18 mouse cellular contexts compared by ENCODE assay signal in genomic region chr16:88203985-88204384, GRCm38 (mm10).
A peak's percentile ranks its signal among the peaks of the same experiment; 100 is the strongest.
DNase-seq lines count a peak whose midpoint lies in the region; ATAC-seq and TF ChIP-seq lines count a peak whose summit lies in the region.
"Had no signal": no experiment of that assay in that cellular context is flagged by ENCODE, and none has a peak within 500 bp of the region (broad histone marks: within the 10 kb centered on the region; RNA-seq: fewer than 3 reads in every experiment).

No protein-coding gene starts in this region.

- no peak overlapping the region for H3K9ac ChIP-seq in forebrain, embryonic 14.5 days (ENCODE audit: low read length)
- no peak overlapping the region for H3K9ac ChIP-seq in forebrain, embryonic 16.5 days (replicated peaks; ENCODE audit: low read depth, low read length)
- H3K9ac ChIP-seq in hindbrain, embryonic 15.5 days = no peak overlapping the region
- H3K9ac ChIP-seq in hindbrain, embryonic 11.5 days (ENCODE audit: low read depth, low read length) = no peak overlapping the region
- H3K9ac ChIP-seq in neural tube, embryonic 14.5 days (replicated peaks; ENCODE audit: low read depth, low read length) = no peak overlapping the region
- H3K9ac ChIP-seq: embryonic facial prominence, embryonic 12.5 days; embryonic facial prominence, embryonic 15.5 days; heart, embryonic 12.5 days; heart, embryonic 15.5 days had no signal

- no peaks in the 10 kb centered on the region for H3K9me3 ChIP-seq in forebrain, embryonic 14.5 days (replicated peaks; ENCODE audit: control insufficient read depth, low read length)
- no peaks in the 10 kb centered on the region for H3K9me3 ChIP-seq in forebrain, embryonic 16.5 days (ENCODE audit: control insufficient read depth, low read length)
- H3K9me3 ChIP-seq in hindbrain, embryonic 15.5 days = no peaks in the 10 kb centered on the region
- no peaks in the 10 kb centered on the region for H3K9me3 ChIP-seq in hindbrain, embryonic 11.5 days (ENCODE audit: control insufficient read depth, low read length)
- no peaks in the 10 kb centered on the region for H3K9me3 ChIP-seq in neural tube, embryonic 14.5 days (ENCODE audit: control insufficient read depth, low read length)
- H3K9me3 ChIP-seq: embryonic facial prominence, embryonic 12.5 days; embryonic facial prominence, embryonic 15.5 days; heart, embryonic 12.5 days; heart, embryonic 15.5 days; hindbrain, embryonic 10.5 days had no signal

- no peak for TF ChIP-seq CTCF in brain, embryonic 14.5 days (IDR thresholded peaks at IDR 0.05; ENCODE audit: borderline replicate concordance, extremely low read depth, insufficient read depth, insufficient read length)
- TF ChIP-seq CTCF in left cerebral cortex, adult 2 months (IDR thresholded peaks at IDR 0.05) = no peak

- H3K27ac ChIP-seq in forebrain, embryonic 14.5 days (ENCODE audit: low read depth, low read length) = no peak overlapping the region
- no peak overlapping the region for H3K27ac ChIP-seq in forebrain, embryonic 16.5 days (ENCODE audit: low read length)
- no peak overlapping the region for H3K27ac ChIP-seq in hindbrain, embryonic 15.5 days (replicated peaks)
- no peak overlapping the region for H3K27ac ChIP-seq in hindbrain, embryonic 11.5 days (ENCODE audit: low read depth, low read length)
- no peak overlapping the region for H3K27ac ChIP-seq in neural tube, embryonic 14.5 days (ENCODE audit: low read depth, low read length)
- H3K27ac ChIP-seq in left cerebral cortex, adult 2 months = no peak overlapping the region
- H3K27ac ChIP-seq: embryonic facial prominence, embryonic 12.5 days; embryonic facial prominence, embryonic 15.5 days; gastrocnemius, adult 2 months; heart, embryonic 15.5 days; hindbrain, embryonic 10.5 days; hindbrain, postnatal 0 days had no signal

- H3K27me3 ChIP-seq in forebrain, embryonic 14.5 days (replicated peaks; ENCODE audit: control insufficient read depth, insufficient read depth, low read length) = no peaks in the 10 kb centered on the region
- no peaks in the 10 kb centered on the region; the same call in 1 of the 2 replicates for H3K27me3 ChIP-seq in forebrain, embryonic 16.5 days (replicated peaks; ENCODE audit: control insufficient read depth, insufficient read depth, low read length)
- no peaks in the 10 kb centered on the region for H3K27me3 ChIP-seq in hindbrain, embryonic 15.5 days
- H3K27me3 ChIP-seq in hindbrain, embryonic 11.5 days (ENCODE audit: control insufficient read depth, insufficient read depth, low read length) = no peaks in the 10 kb centered on the region
- no peaks in the 10 kb centered on the region for H3K27me3 ChIP-seq in neural tube, embryonic 14.5 days (ENCODE audit: control insufficient read depth, insufficient read depth, low read length)
- H3K27me3 ChIP-seq: CH12.LX; embryonic facial prominence, embryonic 12.5 days; embryonic facial prominence, embryonic 15.5 days; heart, embryonic 12.5 days; heart, embryonic 15.5 days had no signal

- no peaks in the 10 kb centered on the region for H3K36me3 ChIP-seq in forebrain, embryonic 14.5 days (ENCODE audit: control insufficient read depth, insufficient read depth, low read length)
- H3K36me3 ChIP-seq in forebrain, embryonic 16.5 days (ENCODE audit: control insufficient read depth, insufficient read depth) = no peaks in the 10 kb centered on the region
- no peaks in the 10 kb centered on the region for H3K36me3 ChIP-seq in hindbrain, embryonic 15.5 days
- H3K36me3 ChIP-seq in hindbrain, embryonic 11.5 days (ENCODE audit: control insufficient read depth, insufficient read depth, low read length) = no peaks in the 10 kb centered on the region
- H3K36me3 ChIP-seq in neural tube, embryonic 14.5 days (ENCODE audit: control insufficient read depth, insufficient read depth, low read length) = no peaks in the 10 kb centered on the region
- H3K36me3 ChIP-seq: embryonic facial prominence, embryonic 12.5 days; embryonic facial prominence, embryonic 15.5 days; G1E; heart, embryonic 12.5 days; heart, embryonic 15.5 days; hindbrain, embryonic 10.5 days had no signal

- H3K4me2 ChIP-seq in forebrain, embryonic 14.5 days (ENCODE audit: low read length) = no peak overlapping the region
- H3K4me2 ChIP-seq in forebrain, embryonic 16.5 days (ENCODE audit: low read length) = no peak overlapping the region
- H3K4me2 ChIP-seq in hindbrain, embryonic 15.5 days = no peak overlapping the region
- H3K4me2 ChIP-seq in hindbrain, embryonic 11.5 days (replicated peaks; ENCODE audit: low read depth, low read length) = no peak overlapping the region
- H3K4me2 ChIP-seq in neural tube, embryonic 14.5 days (ENCODE audit: low read depth, low read length) = no peak overlapping the region
- H3K4me2 ChIP-seq: embryonic facial prominence, embryonic 12.5 days; embryonic facial prominence, embryonic 15.5 days; heart, embryonic 12.5 days; heart, embryonic 15.5 days had no signal

- no peaks in the 10 kb centered on the region for H3K4me1 ChIP-seq in forebrain, embryonic 14.5 days (ENCODE audit: control insufficient read depth, insufficient read depth, low read length)
- H3K4me1 ChIP-seq in forebrain, embryonic 16.5 days (replicated peaks; ENCODE audit: control insufficient read depth, insufficient read depth, low read length) = no peaks in the 10 kb centered on the region
- no peaks in the 10 kb centered on the region for H3K4me1 ChIP-seq in hindbrain, embryonic 15.5 days (replicated peaks)
- no peaks in the 10 kb centered on the region for H3K4me1 ChIP-seq in hindbrain, embryonic 11.5 days (replicated peaks; ENCODE audit: control insufficient read depth, insufficient read depth, low read length)
- no peaks in the 10 kb centered on the region for H3K4me1 ChIP-seq in neural tube, embryonic 14.5 days (ENCODE audit: control insufficient read depth, insufficient read depth, low read length)
- H3K4me1 ChIP-seq: embryonic facial prominence, embryonic 12.5 days; embryonic facial prominence, embryonic 15.5 days; heart, embryonic 12.5 days; heart, embryonic 15.5 days; hindbrain, embryonic 10.5 days had no signal

- intact Hi-C loops in left cerebral cortex, adult 2 months (cut with DNase I) = loop anchor here (1.0 to 10.0 kb wide), 2 partner anchors 363 to 689 kb away; no protein-coding TSS in a partner anchor

- H3K4me3 ChIP-seq in forebrain, embryonic 14.5 days (ENCODE audit: low read depth, low read length) = no peak overlapping the region
- no peak overlapping the region for H3K4me3 ChIP-seq in forebrain, embryonic 16.5 days (replicated peaks; ENCODE audit: low read length)
- no peak overlapping the region for H3K4me3 ChIP-seq in hindbrain, embryonic 15.5 days
- no peak overlapping the region for H3K4me3 ChIP-seq in hindbrain, embryonic 11.5 days (ENCODE audit: low read depth, low read length)
- H3K4me3 ChIP-seq in neural tube, embryonic 14.5 days (ENCODE audit: low read depth, low read length) = no peak overlapping the region
- no peak overlapping the region for H3K4me3 ChIP-seq in left cerebral cortex, adult 2 months
- H3K4me3 ChIP-seq: embryonic facial prominence, embryonic 12.5 days; embryonic facial prominence, embryonic 15.5 days; gastrocnemius, adult 2 months; heart, embryonic 12.5 days; heart, embryonic 15.5 days; hindbrain, embryonic 10.5 days had no signal

- no peak for TF ChIP-seq POLR2A in brain, embryonic 14.5 days (IDR thresholded peaks at IDR 0.05; ENCODE audit: borderline replicate concordance, extremely low read depth, insufficient read depth, insufficient read length, poor library complexity, severe bottlenecking)

- no peak for DNase-seq in forebrain, embryonic 14.5 days (ENCODE audit: low spot score)
- DNase-seq in hindbrain, embryonic 11.5 days (ENCODE audit: low spot score) = no peak
- DNase-seq in brain, embryonic 14.5 days (ENCODE audit: low read depth) = peak; percentile 14
- DNase-seq in left cerebral cortex, adult 2 months (ENCODE audit: extremely low spot score in 1 of 2, low spot score in 2 of 2) = no peak
- DNase-seq: heart, adult 11 months had no signal

- 81% methylated on average over 6 of the region's 6 CpGs for WGBS in forebrain, embryonic 14.5 days
- WGBS in forebrain, embryonic 16.5 days = 78% methylated on average over 6 of the region's 6 CpGs
- WGBS in hindbrain, embryonic 15.5 days = 76% methylated on average over 6 of the region's 6 CpGs
- 90% methylated on average over 6 of the region's 6 CpGs for WGBS in hindbrain, embryonic 11.5 days
- 38% methylated on average over 6 of the region's 6 CpGs for WGBS in neural tube, embryonic 14.5 days

- ATAC-seq in forebrain, embryonic 14.5 days = peak; percentile 20; the same call in 1 of the 2 replicates
- no peak for ATAC-seq in forebrain, embryonic 16.5 days
- 0 out of 2 replicates have a peak, but pooled peaks have one; percentile 11 for ATAC-seq in hindbrain, embryonic 15.5 days (ENCODE audit: low FRiP score, low read depth)
- no peak for ATAC-seq in hindbrain, embryonic 11.5 days (ENCODE audit: low FRiP score)
- peak; percentile 70 for ATAC-seq in neural tube, embryonic 14.5 days (ENCODE audit: low read depth)
- ATAC-seq: inflammation-experienced regulatory T-cells, adult 6 months had no signal

Comparison
In these comparisons a context has a peak if more than half of its experiments do, and no peak if none do; other contexts are left out.
1. ATAC-seq: peak in forebrain, embryonic 14.5 days (single experiment), hindbrain, embryonic 15.5 days (single experiment) and neural tube, embryonic 14.5 days (single experiment); none in forebrain, embryonic 16.5 days (single experiment) and hindbrain, embryonic 11.5 days (single experiment).